In the genomic region with DNA sequence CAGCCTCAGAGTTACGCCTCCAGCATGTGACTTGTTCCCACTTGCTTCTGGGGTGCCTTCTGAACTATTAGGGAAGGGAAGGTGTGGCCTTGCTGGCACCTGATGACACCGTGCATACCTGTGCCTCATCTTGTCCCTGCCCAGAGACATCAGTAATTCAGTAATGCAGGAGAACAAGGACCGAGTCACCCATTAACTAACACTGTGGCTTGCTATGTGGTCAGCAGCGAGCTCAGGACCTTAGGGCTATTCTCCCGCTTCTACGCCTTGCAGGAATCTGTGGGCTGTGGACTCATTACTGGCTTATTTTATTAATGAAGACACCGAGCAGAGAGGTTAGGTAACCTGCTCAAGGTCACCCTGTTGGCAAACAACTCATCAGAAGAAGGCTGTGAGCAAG, we compare ENCODE assay signal across 13 mouse cellular contexts. TPM values are rescaled to one million over a fixed set of nuclear protein-coding genes. Genes with fewer than 3 reads are reported as not detected.
"Had no signal": no experiment of that assay in that cellular context is flagged by ENCODE, and none has a peak within 500 bp of the region (broad histone marks: within the 10 kb centered on the region; RNA-seq: fewer than 3 reads in every experiment).

No protein-coding gene starts in this region.

- H3K9ac ChIP-seq: liver, embryonic 15.5 days; midbrain, embryonic 12.5 days had no signal

- DNase-seq: lung, adult 2 months; lung, postnatal 4 days; right cerebral cortex, postnatal 14 days; thymus, postnatal 4 days had no signal

- ATAC-seq: inflammation-experienced regulatory T-cells, adult 6 months; intestine, postnatal 0 days; lung, postnatal 0 days had no signal

- H3K27me3 ChIP-seq: liver, embryonic 15.5 days; midbrain, embryonic 12.5 days had no signal

- H3K9me3 ChIP-seq: limb, embryonic 10.5 days; liver, embryonic 15.5 days; midbrain, embryonic 12.5 days had no signal

- H3K4me2 ChIP-seq: liver, embryonic 11.5 days; liver, embryonic 15.5 days; midbrain, embryonic 12.5 days had no signal

- H3K4me3 ChIP-seq: layer of hippocampus, adult 2 months; limb, embryonic 10.5 days; liver, embryonic 15.5 days; midbrain, embryonic 12.5 days had no signal

- H3K4me1 ChIP-seq: limb, embryonic 10.5 days; liver, embryonic 15.5 days; midbrain, embryonic 12.5 days had no signal

- H3K36me3 ChIP-seq: limb, embryonic 10.5 days; liver, embryonic 15.5 days; midbrain, embryonic 12.5 days had no signal

- H3K27ac ChIP-seq: layer of hippocampus, adult 2 months; limb, embryonic 10.5 days; liver, embryonic 15.5 days; midbrain, embryonic 12.5 days; stomach, postnatal 0 days had no signal

RNA-seq across cellular contexts. Expression of a gene that starts 21.0 kb away (rescaled TPM):
- polyA plus RNA-seq: inflammation-experienced regulatory T-cells, adult 6 months had no signal
